Mouse (Mus musculus) midbrain, embryonic 11.5 days (tissue): ENCODE results near the gene Zfand3. TPM values are rescaled to one million over a fixed set of nuclear protein-coding genes. Genes with fewer than 3 reads are reported as not detected.
A peak's percentile ranks its signal among the peaks of the same experiment; 100 is the strongest.

Experiments used
- ATAC-seq: fragments of 200-750 bp; cut with Nextera tagmentation; 2 replicates; pipeline ENCODE4 v1.8.0; 2017; ENCODE audit warnings: moderate TSS enrichment, moderate library complexity; ENCODE audit not compliant: low FRiP score
- DNase-seq: peaks from one replicate; pipeline ENCODE4 v3.0.0; 2015; ENCODE audit warnings: low spot score; ENCODE audit errors: missing footprints
- H3K27ac ChIP-seq: fragments of 300-500 bp; sonication (generic); 2 replicates; pipeline ENCODE4 v1.5.1; 2014; ENCODE audit warnings: low read depth, low read length
- H3K27me3 ChIP-seq: fragments of 300-500 bp; sonication (generic); 2 replicates; pipeline ENCODE4 v1.6.1; 2014; ENCODE audit warnings: mild to moderate bottlenecking, low read length, moderate library complexity, mixed read lengths; ENCODE audit not compliant: control insufficient read depth, insufficient read depth
- H3K36me3 ChIP-seq: fragments of 300-500 bp; sonication (generic); 2 replicates; pipeline ENCODE4 v1.6.1; 2014; ENCODE audit warnings: mild to moderate bottlenecking, low read length, moderate library complexity, mixed read lengths; ENCODE audit not compliant: control insufficient read depth, insufficient read depth
- H3K4me1 ChIP-seq: fragments of 300-500 bp; sonication (generic); 2 replicates; pipeline ENCODE4 v1.6.1; 2014; ENCODE audit warnings: low read length; ENCODE audit not compliant: control insufficient read depth, insufficient read depth
- H3K4me2 ChIP-seq: fragments of 300-500 bp; sonication (generic); 2 replicates; pipeline ENCODE4 v1.6.1; 2014; ENCODE audit warnings: mild to moderate bottlenecking, moderate library complexity
- H3K4me3 ChIP-seq: fragments of 300-500 bp; sonication (generic); 2 replicates; pipeline ENCODE4 v1.5.1; 2014; ENCODE audit warnings: low read depth, low read length
- H3K9ac ChIP-seq: fragments of 300-500 bp; sonication (generic); 2 replicates; pipeline ENCODE4 v1.6.1; 2014; ENCODE audit warnings: low read length
- H3K9me3 ChIP-seq: fragments of 300-500 bp; sonication (generic); 2 replicates; pipeline ENCODE4 v1.6.1; 2016; ENCODE audit warnings: low read length; ENCODE audit not compliant: control insufficient read depth
- WGBS: fragments of 180-500 bp; shearing (Covaris S2); extraction: QIAGEN DNeasy Blood & Tissue Kit; methylation state at CpG from one replicate; pipeline ENCODE4 v1.1.7; 2014; 5-methylcytosine and 5-hydroxymethylcytosine counted together
- polyA plus RNA-seq: library from polyadenylated mRNA; unstranded; fragments of >200 nt; fragmentation: Nextera tagmentation; extraction: Ambion mirVana; gene quantifications from 2 replicates; pipeline ENCODE4 v1.2.1, GENCODE M21; 2014

Gene Zfand3
- polyA plus RNA-seq, 1 experiment from 2014 or later, result 63.9 TPM

DNA sequence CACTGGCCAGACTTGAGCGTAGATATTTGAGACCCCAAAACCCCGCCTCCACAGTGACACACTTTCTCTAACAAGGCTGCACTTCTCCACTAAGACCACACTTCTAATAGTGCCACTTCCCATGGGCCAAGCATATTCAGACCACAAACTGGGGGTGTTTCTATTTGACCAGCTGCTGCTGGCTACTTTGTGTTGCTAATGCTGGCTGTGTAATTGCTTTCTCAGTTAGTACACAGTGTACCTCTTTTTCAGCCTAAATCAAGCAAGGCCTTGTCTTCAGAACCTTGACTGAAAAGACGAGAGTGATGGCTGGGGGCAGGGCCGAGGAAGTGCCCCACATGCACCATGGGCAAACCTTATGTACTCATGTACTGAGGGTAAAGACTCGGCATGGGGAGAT is 111.7 kb downstream of the Zfand3 start:
- 81% methylated on average over 5 of the region's 5 CpGs for WGBS
- Histone ChIP-seq H3K4me1 (peaks cover 6% of the 10 kb centered on the region), H3K27ac (peak overlapping the region; percentile 15; the same call in 1 of the 2 replicates), H3K36me3 (no peaks in the 10 kb centered on the region), H3K9me3 (no peaks in the 10 kb centered on the region), H3K4me3 (no peak overlapping the region), H3K4me2 (no peak overlapping the region), H3K9ac (no peak overlapping the region), H3K27me3 (no peaks in the 10 kb centered on the region)
- peak; percentile 44; the same call in 1 of the 2 replicates for ATAC-seq
- no peak for DNase-seq

GRCm38 (mm10) chr17:30118036-30118435 is 113.5 kb downstream of the Zfand3 start:
- Histone ChIP-seq H3K4me3 (no peak overlapping the region), H3K27me3 (no peaks in the 10 kb centered on the region), H3K27ac (no peak overlapping the region), H3K4me2 (no peak overlapping the region), H3K4me1 (0 out of 2 replicates have a peak, but pooled peaks cover 2% of the 10 kb centered on the region), H3K36me3 (no peaks in the 10 kb centered on the region), H3K9ac (no peak overlapping the region), H3K9me3 (no peaks in the 10 kb centered on the region)
- no peak for ATAC-seq
- WGBS, result 84% methylated on average over 5 of the region's 5 CpGs
- no peak for DNase-seq

DNA sequence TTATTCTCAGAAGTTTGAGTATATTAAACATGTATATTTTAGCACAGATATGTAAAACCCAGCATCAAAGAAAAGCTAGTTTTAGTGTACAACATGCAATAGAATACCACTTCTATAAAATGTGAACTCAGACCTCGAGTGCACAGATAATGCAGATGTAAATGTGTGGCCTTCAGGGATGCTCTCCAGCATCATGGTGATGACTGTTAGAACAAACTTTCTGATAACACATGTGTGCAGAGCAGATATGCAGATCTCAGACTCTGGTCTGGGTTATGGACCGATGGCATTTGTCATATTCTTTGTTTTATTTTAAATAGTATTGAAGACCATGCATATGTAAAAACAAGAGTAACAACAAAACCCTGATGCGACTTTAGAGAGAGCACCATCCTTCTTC is 117.7 kb downstream of the Zfand3 start:
- ATAC-seq, result no peak
- Histone ChIP-seq H3K36me3 (no peaks in the 10 kb centered on the region), H3K4me2 (no peak overlapping the region), H3K9me3 (no peaks in the 10 kb centered on the region), H3K4me1 (no peaks in the 10 kb centered on the region), H3K4me3 (no peak overlapping the region), H3K27ac (no peak overlapping the region), H3K9ac (no peak overlapping the region), H3K27me3 (no peaks in the 10 kb centered on the region)
- no peak for DNase-seq
- 92% methylated on average over 3 of the region's 3 CpGs for WGBS

DNA sequence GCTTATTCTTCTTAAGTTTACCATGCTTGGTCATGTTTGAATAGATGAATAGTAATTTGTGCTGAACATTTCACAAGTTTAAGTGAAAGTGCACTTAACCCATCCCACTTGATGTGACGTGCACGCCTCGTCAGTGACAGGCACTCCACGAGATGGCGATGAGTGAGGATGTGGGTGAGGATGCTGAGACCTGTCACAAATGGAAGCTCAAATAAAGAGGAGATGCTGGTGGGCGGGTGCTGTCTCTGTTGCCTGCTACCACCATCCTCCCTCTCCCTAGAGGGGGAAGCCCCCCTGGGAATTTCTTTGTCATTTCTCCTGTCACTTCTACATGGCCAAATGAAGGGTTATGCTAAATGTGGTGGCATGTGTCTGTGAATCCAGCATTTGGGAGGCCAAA is 123.9 kb downstream of the Zfand3 start:
- no peak overlapping the region for H3K9ac ChIP-seq
- H3K4me2 ChIP-seq, result no peak overlapping the region
- no peaks in the 10 kb centered on the region for H3K9me3 ChIP-seq
- H3K27me3 ChIP-seq, result no peaks in the 10 kb centered on the region
- DNase-seq (no peak), ATAC-seq (no peak)
- no peak overlapping the region for H3K27ac ChIP-seq
- H3K4me3 ChIP-seq, result no peak overlapping the region
- WGBS, result 85% methylated on average over 6 of the region's 6 CpGs
- peaks cover 7% of the 10 kb centered on the region for H3K4me1 ChIP-seq
- no peaks in the 10 kb centered on the region for H3K36me3 ChIP-seq

- DNase-seq, result no peak
Measured at GRCm38 (mm10) chr17:30129220-30129619, 124.7 kb downstream of the Zfand3 start.

DNA sequence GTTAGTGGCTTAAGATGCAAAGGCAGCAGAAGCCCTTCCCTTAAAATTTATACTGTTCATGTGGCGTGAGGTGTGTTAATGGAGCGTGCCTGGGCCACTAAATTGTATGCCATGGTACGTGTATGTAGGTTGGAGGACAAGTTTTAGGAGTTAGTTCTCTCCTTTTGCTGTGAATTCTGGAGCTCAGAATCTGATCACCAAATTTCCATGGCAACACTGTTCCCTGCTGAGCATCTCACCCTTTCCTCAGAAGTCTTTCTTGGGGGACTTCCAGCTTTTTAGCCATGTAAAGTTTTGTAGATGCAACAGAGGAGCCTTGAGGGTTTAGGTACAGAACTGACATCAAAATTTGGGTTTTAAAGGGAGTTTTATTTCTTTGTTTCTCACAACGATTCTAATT is 125.8 kb downstream of the Zfand3 start:
- WGBS, result 84% methylated on average over 4 of the region's 4 CpGs
- Histone ChIP-seq H3K36me3 (0 out of 2 replicates have a peak, but pooled peaks cover under 1% of the 10 kb centered on the region), H3K9ac (no peak overlapping the region), H3K27me3 (no peaks in the 10 kb centered on the region), H3K4me2 (no peak overlapping the region), H3K4me3 (no peak overlapping the region), H3K4me1 (peaks cover 7% of the 10 kb centered on the region), H3K27ac (no peak overlapping the region), H3K9me3 (no peaks in the 10 kb centered on the region)
- ATAC-seq (no peak), DNase-seq (no peak)

More at GRCm38 (mm10) chr17:30129220-30129619, 124.7 kb downstream of the Zfand3 start:
- Histone ChIP-seq H3K4me3 (no peak overlapping the region), H3K27me3 (no peaks in the 10 kb centered on the region), H3K9me3 (no peaks in the 10 kb centered on the region), H3K4me2 (no peak overlapping the region), H3K9ac (no peak overlapping the region), H3K27ac (no peak overlapping the region), H3K36me3 (no peaks in the 10 kb centered on the region), H3K4me1 (peaks cover 7% of the 10 kb centered on the region)
- 84% methylated on average over 7 of the region's 7 CpGs for WGBS
- ATAC-seq, result no peak

- Histone ChIP-seq H3K4me2 (no peak overlapping the region), H3K4me3 (no peak overlapping the region), H3K27ac (no peak overlapping the region), H3K9ac (no peak overlapping the region), H3K9me3 (no peaks in the 10 kb centered on the region), H3K27me3 (no peaks in the 10 kb centered on the region), H3K36me3 (peaks cover 11% of the 10 kb centered on the region; the same call in 1 of the 2 replicates), H3K4me1 (peaks cover 7% of the 10 kb centered on the region)
- WGBS, result 92% methylated on average over 12 of the region's 12 CpGs
- DNase-seq (no peak), ATAC-seq (no peak)
Measured at GRCm38 (mm10) chr17:30133641-30134040, 129.1 kb downstream of the Zfand3 start.

DNA sequence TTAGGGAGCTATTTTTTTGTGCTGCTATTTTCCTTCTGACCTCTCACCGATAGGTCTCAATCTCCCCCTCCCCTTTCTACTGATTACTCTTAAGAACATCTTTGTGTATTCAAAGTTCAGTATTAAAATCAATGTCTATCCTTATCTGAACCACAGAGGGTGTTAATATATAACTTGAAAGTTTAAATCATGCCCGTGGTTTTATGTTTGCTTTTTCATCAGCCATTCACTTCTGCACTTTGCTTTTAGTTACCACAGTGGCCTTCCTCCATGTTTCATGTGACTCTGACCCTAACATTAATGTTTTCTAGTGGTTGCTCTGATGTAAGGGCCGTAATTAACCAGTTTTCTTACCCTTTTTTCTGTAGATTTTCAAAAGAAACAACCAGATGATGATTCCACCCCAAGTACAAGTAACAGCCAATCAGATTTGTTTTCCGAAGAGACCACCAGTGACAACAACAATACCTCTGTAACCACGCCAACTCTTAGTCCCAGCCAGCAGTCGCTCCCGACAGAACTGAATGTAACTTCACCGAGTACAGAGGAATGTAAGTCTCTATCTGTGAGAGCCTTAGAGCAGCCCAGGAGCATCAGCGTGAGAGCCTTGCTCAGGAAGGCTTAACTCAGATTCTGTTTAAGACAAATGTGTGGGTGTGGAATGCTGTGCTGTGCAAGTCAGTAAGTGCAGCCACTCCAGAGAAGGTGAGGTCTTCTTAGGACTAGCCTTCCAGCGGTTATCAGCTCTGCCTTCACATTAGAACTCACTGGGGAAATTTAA is 130.6 kb downstream of the Zfand3 start:
- H3K4me3 ChIP-seq, result no peak overlapping the region
- peaks cover 4% of the 10 kb centered on the region for H3K4me1 ChIP-seq
- 87% methylated on average over 10 of the region's 10 CpGs for WGBS
- no peak overlapping the region for H3K4me2 ChIP-seq
- H3K27ac ChIP-seq, result no peak overlapping the region
- ATAC-seq, result no peak
- no peaks in the 10 kb centered on the region for H3K9me3 ChIP-seq
- no peak overlapping the region for H3K9ac ChIP-seq
- H3K27me3 ChIP-seq, result no peaks in the 10 kb centered on the region
- DNase-seq, result no peak
- H3K36me3 ChIP-seq, result peaks cover 11% of the 10 kb centered on the region; the same call in 1 of the 2 replicates

DNA sequence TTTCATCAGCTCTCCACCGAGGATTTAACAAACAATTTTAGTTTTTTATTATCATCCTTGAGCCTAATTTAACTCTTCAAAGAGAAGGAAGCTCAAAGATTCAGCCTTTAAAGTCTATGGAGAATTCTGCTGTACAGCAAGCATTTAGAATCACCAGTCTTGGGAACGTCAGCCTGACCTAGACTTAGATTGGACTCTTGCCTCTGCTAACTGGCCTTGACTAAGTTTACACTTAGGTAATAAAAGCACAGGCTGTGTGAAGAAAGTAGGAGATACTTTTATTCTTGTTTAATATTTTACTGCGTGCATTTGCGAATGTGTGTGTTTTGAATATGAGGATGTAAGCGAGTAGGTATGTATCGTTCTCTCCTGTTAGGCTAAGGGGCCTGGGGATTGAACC is 131.4 kb downstream of the Zfand3 start:
- Histone ChIP-seq H3K27ac (no peak overlapping the region), H3K9me3 (no peaks in the 10 kb centered on the region), H3K27me3 (no peaks in the 10 kb centered on the region), H3K4me2 (no peak overlapping the region), H3K9ac (no peak overlapping the region), H3K4me3 (no peak overlapping the region), H3K4me1 (peaks cover 2% of the 10 kb centered on the region; the same call in 1 of the 2 replicates), H3K36me3 (peaks cover 11% of the 10 kb centered on the region; the same call in 1 of the 2 replicates)
- no peak for ATAC-seq
- 96% methylated on average over 6 of the region's 6 CpGs for WGBS
- no peak for DNase-seq
